Mouse (Mus musculus): Measurements from ENCODE around the gene Zfp747. TPM values are rescaled to one million over a fixed set of nuclear protein-coding genes. Genes with fewer than 3 reads are reported as not detected.
A peak's percentile ranks its signal among the peaks of the same experiment; 100 is the strongest.
"Not testable (repeated sequence)": the region's sequence is repeated elsewhere in the genome, so short reads cannot be mapped to it uniquely, and the experiment has no call there.

Gene Zfp747
- polyA plus RNA-seq (2016; fragmentation: Nextera tagmentation; extraction: Ambion mirVana), result 4.6 and 5.1 TPM in 2 replicates

DNA sequence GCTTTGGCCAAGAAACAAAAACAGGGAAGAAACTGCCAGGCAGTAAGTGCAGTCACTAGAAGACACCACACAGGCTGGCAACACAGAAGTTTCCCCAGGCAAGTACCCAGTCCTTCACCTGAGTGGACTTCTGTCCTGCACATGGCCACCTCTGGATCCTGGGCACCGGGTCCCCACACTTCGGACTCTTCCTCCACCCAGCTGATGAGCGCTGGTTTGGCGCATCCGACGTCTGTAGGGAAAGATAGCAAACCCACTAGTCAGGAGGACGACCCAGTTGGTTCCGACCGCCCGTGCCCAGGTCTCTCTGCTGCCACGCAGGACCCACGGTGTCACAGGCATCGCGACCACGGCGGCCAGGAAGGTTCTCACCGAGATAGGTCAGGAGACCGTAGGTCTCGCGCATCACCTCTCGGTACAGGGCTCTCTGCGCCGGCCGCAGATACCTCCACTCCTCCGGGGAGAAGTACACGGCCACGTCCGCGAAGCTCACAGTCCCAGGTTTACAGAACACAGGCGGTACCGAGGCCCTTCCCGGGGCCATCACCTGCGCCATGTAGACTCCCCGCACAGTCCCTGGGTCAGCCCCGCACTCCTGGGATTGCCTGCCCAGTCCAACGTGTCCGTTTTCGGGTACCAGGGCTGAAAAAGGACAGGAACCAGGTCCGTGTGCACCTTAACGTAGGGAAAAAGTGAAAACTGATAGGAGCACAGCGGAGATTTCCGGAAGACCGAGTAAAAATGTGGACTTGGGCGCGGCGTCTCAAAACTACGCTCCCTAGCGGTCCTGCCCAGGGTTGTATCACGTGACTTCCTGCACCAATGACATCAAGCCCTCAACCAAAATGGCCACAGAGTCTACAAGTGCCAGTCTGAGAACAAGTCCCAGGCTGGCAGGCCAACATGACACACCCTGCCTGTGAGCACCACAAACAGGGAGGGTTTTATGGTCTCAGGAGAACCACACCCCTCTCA, at the start of gene Zfp747:
Zfp747 (minus strand) TSS at position 780 of the 975 bp plus-strand sequence.
- Histone ChIP-seq H3K4me3 (peak within 1 kb of the TSS; percentile 78), H3K9ac (peak within 1 kb of the TSS; percentile 88), H3K27ac (ENCODE audit: poor library complexity, severe bottlenecking) (peak within 1 kb of the TSS; percentile 32; the same call in 1 of the 2 replicates), H3K4me2 (peak within 1 kb of the TSS; percentile 91), H3K36me3 (peaks cover 15% of the 10 kb centered on the region)
- H3K4me1 ChIP-seq (replicated peaks); H3K9me3 ChIP-seq (replicated peaks); H3K27me3 ChIP-seq (replicated peaks): not testable (repeated sequence)
- 3% methylated on average over 49 of the region's 49 CpGs for whole genome bisulfite sequencing
- peak; percentile 94 for ATAC-seq (ENCODE audit: insufficient number of reproducible peaks, low FRiP score)

DNA sequence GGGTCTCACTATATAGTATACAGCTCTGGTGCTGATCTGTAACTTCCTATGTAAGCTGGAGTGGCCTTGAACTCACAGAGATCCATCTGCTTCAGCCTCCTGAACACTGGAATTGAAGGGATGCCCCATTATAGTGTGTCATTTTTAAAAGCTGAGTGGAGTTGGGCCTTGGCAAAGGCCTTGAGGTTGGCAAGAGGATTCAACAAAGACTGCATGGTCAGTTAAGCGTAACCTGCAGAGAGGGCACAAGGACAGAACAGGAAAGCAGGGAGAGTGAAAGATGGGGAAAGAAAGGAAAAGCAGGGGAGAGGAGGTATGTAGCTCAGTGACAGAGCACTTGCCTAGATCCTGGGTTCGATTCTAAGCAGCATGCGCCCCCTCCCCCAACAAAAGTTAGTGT, 49.4 kb upstream of the Zfp747 start:
- Histone ChIP-seq H3K27ac (ENCODE audit: poor library complexity, severe bottlenecking) (no peak overlapping the region), H3K4me2 (no peak overlapping the region), H3K4me3 (no peak overlapping the region), H3K9ac (no peak overlapping the region), H3K27me3 (replicated peaks) (peaks cover 14% of the 10 kb centered on the region), H3K9me3 (replicated peaks) (peaks cover 3% of the 10 kb centered on the region; the same call in 1 of the 2 replicates), H3K4me1 (replicated peaks) (peaks cover 11% of the 10 kb centered on the region), H3K36me3 (no peaks in the 10 kb centered on the region)
- ATAC-seq (ENCODE audit: insufficient number of reproducible peaks, low FRiP score), result no peak
- WGBS, result 78% methylated on average over 3 of the region's 3 CpGs

DNA sequence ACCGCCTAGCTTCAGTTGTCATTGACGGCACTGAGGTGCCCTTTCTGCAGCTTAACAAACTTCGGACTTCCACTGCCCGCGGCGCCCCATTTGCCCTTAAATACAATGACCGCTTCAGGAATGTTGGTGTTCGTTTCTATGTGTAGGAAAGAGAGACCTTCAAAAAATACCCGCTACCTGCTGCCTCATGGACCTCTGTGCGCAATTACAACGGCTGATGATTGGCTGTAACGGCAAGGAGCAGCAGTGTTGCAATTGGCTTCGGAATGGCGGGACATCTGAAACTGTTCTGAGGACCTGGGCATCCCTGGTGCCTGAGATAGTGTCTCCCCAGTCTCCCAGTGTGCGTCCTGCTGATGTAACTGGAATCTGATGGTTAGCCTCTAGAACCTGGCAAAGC, 46.4 kb upstream of the Zfp747 start:
- peaks cover 14% of the 10 kb centered on the region for H3K27me3 ChIP-seq (replicated peaks)
- WGBS, result 1% methylated on average over 15 of the region's 15 CpGs
- H3K4me1 ChIP-seq (replicated peaks), result peaks cover 11% of the 10 kb centered on the region
- peaks cover 3% of the 10 kb centered on the region; the same call in 1 of the 2 replicates for H3K9me3 ChIP-seq (replicated peaks)
- no peak for ATAC-seq (ENCODE audit: insufficient number of reproducible peaks, low FRiP score)
- peak overlapping the region; percentile 88 for H3K4me3 ChIP-seq
- no peak overlapping the region for H3K27ac ChIP-seq (ENCODE audit: poor library complexity, severe bottlenecking)
- H3K36me3 ChIP-seq, result peaks cover 19% of the 10 kb centered on the region
- peak overlapping the region; percentile 83; the same call in 1 of the 2 replicates for H3K9ac ChIP-seq
- peak overlapping the region; percentile 89 for H3K4me2 ChIP-seq

DNA sequence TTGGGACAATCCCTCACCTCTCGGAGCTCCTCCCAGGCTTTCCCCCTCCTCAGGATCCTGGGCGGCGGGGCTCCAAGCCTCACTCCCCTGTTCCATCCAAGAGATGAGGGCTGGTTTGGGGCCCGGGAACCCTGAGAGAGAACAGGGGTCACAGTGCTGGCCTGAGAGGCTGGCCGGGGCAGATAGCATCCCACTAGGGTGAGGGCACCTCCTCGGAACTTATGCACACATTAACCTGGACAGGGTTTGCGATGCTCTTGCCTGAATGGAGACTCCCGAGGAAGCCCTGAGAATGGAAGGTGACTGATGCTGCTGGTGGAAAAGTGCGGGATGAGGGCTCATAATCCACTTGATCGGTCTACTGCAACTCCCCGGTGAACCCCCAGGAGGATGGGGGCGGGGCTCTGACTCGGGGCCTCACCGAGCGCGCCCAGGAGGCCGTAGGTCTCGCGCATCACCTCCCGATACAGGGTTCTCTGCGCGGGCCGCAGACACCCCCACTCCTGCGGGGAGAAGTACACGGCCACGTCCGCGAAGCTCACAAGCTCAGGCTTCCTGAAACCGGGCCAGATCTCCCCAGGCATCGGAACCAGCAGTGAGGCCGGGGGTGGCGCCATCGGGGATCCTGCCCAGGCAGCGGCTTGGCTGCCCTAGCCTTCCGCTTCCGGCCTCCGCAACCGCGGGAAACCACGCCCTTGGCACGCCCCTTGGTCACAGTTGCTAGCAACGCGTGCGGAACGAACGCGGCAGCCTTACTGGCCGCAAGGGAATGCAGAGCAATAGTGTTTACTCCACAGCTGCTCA, 45.7 kb upstream of the Zfp747 start, which contains the start of gene Zfp688:
Zfp688 (minus strand) TSS at position 681 of the 804 bp plus-strand sequence.
- Histone ChIP-seq H3K4me3 (peak within 1 kb of the TSS; percentile 88), H3K36me3 (peaks cover 19% of the 10 kb centered on the region), H3K4me2 (peak within 1 kb of the TSS; percentile 89), H3K27ac (ENCODE audit: poor library complexity, severe bottlenecking) (no peak within 1 kb of the TSS), H3K9ac (peak within 1 kb of the TSS; percentile 83), H3K9me3 (replicated peaks) (no peaks in the 10 kb centered on the region), H3K4me1 (replicated peaks) (peaks cover 11% of the 10 kb centered on the region), H3K27me3 (replicated peaks) (peaks cover 14% of the 10 kb centered on the region)
- ATAC-seq (ENCODE audit: insufficient number of reproducible peaks, low FRiP score), result peak; percentile 89
- WGBS, result under 1% methylated on average over 48 of the region's 48 CpGs

DNA sequence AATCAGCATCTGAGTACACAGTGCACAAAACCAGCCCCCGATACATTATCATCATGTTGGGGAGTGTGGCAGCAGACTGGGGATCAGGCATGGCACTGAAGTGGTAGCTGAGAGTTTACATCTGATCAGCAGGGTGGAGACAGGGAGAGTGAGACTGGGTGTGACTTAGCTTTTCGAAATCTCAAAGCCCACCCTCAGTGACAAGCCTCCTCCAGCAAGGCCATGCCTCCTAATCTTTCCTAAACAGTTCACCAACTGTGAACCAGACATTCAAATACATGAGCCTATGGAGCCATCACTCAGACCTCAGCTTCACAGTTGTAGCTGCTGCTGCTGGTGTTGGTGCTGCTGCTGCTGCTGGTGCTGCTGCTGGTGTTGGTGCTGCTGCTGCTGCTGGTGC, 35.6 kb upstream of the Zfp747 start:
- no peaks in the 10 kb centered on the region for H3K9me3 ChIP-seq (replicated peaks)
- no peak for ATAC-seq (ENCODE audit: insufficient number of reproducible peaks, low FRiP score)
- H3K27me3 ChIP-seq (replicated peaks), result 0 out of 2 replicates have a peak, but pooled peaks cover 6% of the 10 kb centered on the region
- no peak overlapping the region for H3K27ac ChIP-seq (ENCODE audit: poor library complexity, severe bottlenecking)
- no peak overlapping the region for H3K4me2 ChIP-seq
- H3K4me3 ChIP-seq, result no peak overlapping the region
- 0 out of 2 replicates have a peak, but pooled peaks cover 4% of the 10 kb centered on the region for H3K36me3 ChIP-seq
- no peak overlapping the region for H3K9ac ChIP-seq
- H3K4me1 ChIP-seq (replicated peaks), result no peaks in the 10 kb centered on the region; the same call in 1 of the 2 replicates
- 69% methylated on average over 2 of the region's 2 CpGs for WGBS

DNA sequence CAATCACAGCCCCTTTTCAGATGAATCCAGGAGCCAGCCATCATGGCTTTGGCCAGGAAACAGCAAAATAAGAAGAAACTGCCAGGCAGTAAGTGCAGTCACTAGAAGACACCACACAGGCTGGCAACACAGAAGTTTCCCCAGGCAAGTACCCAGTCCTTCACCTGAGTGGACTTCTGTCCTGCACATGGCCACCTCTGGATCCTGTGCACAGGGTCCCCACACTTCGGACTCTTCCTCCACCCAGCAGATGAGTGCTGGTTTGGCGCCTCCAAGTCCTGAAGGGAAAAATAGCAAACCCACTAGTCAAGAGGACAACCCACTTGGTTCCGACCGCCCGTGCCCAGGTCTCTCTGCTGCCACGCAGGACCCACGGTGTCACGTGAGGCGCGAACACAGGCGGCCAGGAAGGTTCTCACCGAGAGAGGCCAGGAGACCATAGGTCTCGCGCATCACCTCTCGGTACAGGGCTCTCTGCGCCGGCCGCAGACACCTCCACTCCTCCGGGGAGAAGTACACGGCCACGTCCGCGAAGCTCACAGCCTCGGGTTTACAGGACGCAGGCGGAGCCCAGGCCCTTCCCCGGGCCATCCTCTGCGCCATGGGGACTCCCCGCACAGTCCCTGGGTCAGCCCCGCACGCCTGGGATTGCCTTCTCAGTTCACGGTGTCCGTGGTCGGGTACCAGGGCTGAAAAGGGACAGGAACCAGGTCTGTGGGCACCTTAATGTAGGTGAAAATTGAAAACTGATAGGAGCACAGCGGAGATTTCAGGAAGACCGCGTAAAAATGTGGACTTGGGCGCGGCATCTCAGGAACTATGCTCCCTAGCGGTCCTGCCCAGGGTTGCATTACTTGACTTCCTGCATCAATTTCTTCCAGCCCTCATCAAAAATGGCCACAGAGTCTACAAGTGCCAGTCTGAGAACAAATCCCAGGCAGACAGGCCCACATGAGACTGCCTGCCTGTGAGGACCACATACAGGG, 30.4 kb upstream of the Zfp747 start, which contains the start of gene Zfp764:
Zfp764 (minus strand) TSS at position 821 of the 986 bp plus-strand sequence.
- not testable (repeated sequence) for H3K4me1 ChIP-seq (replicated peaks); H3K27me3 ChIP-seq (replicated peaks); H3K36me3 ChIP-seq; H3K27ac ChIP-seq (ENCODE audit: poor library complexity, severe bottlenecking); H3K9me3 ChIP-seq (replicated peaks)
- 5% methylated on average over 40 of the region's 40 CpGs for WGBS
- H3K4me3 ChIP-seq, result peak within 1 kb of the TSS; percentile 59
- peak within 1 kb of the TSS; percentile 97 for H3K4me2 ChIP-seq
- H3K9ac ChIP-seq, result peak within 1 kb of the TSS; percentile 85
- peak; percentile 74 for ATAC-seq (ENCODE audit: insufficient number of reproducible peaks, low FRiP score)

DNA sequence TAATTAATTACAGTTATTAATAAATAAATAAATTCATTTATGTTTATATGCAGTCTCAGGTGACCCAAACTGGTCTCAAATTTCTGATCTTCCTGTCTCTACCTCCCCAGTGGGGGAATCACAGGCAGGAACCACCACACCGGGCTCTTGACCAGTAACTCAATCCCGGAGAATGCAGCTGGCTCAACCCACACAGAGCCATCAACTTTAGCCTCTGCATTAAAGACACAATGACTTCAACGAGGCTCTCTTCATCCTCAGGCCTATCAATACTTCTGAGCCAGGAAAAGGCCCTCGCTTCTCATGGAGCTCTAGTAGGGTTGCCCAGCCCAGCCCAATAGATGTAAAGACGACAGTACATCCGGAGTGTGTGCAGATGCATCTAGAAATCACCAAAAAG, 28.3 kb upstream of the Zfp747 start:
- not testable (repeated sequence) for H3K36me3 ChIP-seq; H3K9me3 ChIP-seq (replicated peaks); H3K4me1 ChIP-seq (replicated peaks); H3K4me3 ChIP-seq; ATAC-seq (ENCODE audit: insufficient number of reproducible peaks, low FRiP score); H3K27ac ChIP-seq (ENCODE audit: poor library complexity, severe bottlenecking); H3K4me2 ChIP-seq; H3K27me3 ChIP-seq (replicated peaks); H3K9ac ChIP-seq
- WGBS, result 90% methylated on average over 6 of the region's 6 CpGs

DNA sequence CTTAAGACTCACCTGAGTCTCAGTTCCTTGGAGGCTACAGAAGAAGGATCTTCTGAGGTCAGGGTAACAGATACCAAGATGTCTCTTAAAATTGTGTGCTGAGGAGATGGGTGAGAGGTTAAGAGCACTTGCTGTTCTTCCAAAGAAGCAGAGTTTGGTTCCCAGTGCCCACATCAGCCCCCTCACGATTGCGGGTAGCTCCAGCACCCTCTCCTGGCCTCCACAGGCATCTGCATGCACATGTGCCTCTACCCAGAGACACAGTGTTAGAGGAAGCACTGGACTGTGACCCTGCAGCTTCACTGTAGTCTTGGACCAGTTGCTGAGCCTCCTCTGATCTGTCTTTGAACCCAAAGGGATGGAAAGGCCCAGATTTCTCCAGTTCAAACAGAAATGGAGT, 27.1 kb upstream of the Zfp747 start:
- H3K27me3 ChIP-seq (replicated peaks), result 0 out of 2 replicates have a peak, but pooled peaks cover under 1% of the 10 kb centered on the region

DNA sequence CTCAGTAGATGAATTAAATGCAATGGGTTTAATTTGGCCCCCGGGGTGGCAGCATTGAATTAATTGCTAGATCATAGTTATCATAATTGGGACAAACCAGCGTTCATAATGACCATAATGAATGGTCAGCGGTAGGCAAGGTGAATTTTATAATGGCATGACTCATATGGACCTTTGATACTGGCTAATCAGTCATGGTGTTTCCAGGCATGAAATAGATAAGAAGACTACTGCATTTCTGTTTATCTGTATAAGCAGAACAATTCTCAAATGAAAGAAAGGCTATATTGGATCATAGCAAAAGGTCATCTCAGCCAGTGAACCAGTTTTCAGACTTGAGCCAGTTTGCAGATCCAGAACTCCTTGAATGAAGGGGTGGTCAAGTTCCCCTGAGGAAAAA, 24.5 kb upstream of the Zfp747 start:
- Histone ChIP-seq H3K27me3 (replicated peaks) (peaks cover 11% of the 10 kb centered on the region; the same call in 1 of the 2 replicates), H3K4me1 (replicated peaks) (no peaks in the 10 kb centered on the region), H3K4me2 (no peak overlapping the region), H3K36me3 (peaks cover 10% of the 10 kb centered on the region), H3K27ac (ENCODE audit: poor library complexity, severe bottlenecking) (no peak overlapping the region), H3K9ac (no peak overlapping the region), H3K9me3 (replicated peaks) (peaks cover 4% of the 10 kb centered on the region; the same call in 1 of the 2 replicates), H3K4me3 (no peak overlapping the region)
- 64% methylated on average over 3 of the region's 3 CpGs for whole genome bisulfite sequencing
- ATAC-seq (ENCODE audit: insufficient number of reproducible peaks, low FRiP score), result no peak

More for the DNA sequence above, 27.1 kb upstream of the Zfp747 start:
- Histone ChIP-seq H3K9me3 (replicated peaks) (peaks cover 4% of the 10 kb centered on the region; the same call in 1 of the 2 replicates), H3K27ac (ENCODE audit: poor library complexity, severe bottlenecking) (no peak overlapping the region), H3K36me3 (peaks cover 10% of the 10 kb centered on the region), H3K4me1 (replicated peaks) (no peaks in the 10 kb centered on the region; the same call in 1 of the 2 replicates), H3K9ac (no peak overlapping the region), H3K4me3 (no peak overlapping the region), H3K4me2 (no peak overlapping the region)
- no peak for ATAC-seq (ENCODE audit: insufficient number of reproducible peaks, low FRiP score)
- WGBS, result 32% methylated on average over 2 of the region's 2 CpGs

DNA sequence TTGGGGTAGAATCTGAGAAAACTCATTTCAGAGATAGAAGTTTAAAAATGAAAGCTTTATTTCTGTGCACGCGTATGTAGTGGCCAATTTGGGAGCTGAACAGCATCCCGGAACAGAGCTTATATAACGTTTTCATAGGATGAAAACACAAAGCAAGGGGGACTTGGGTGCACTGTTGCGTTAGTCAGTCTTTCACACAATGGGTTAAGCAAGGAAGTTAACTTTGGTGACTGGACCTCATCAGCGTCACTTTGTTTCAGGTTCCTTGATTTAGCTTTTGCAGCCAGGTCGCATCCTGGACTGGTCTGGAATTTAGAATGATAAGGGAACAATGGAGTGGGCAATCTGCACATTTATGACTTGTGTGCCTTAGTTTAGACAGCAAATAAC, 18.1 kb upstream of the Zfp747 start:
- peak overlapping the region; percentile 84 for H3K4me2 ChIP-seq
- H3K36me3 ChIP-seq, result peaks cover 20% of the 10 kb centered on the region
- ATAC-seq (ENCODE audit: insufficient number of reproducible peaks, low FRiP score), result no peak
- H3K27me3 ChIP-seq (replicated peaks), result peaks cover 11% of the 10 kb centered on the region; the same call in 1 of the 2 replicates
- peak overlapping the region; percentile 73 for H3K4me3 ChIP-seq
- H3K27ac ChIP-seq (ENCODE audit: poor library complexity, severe bottlenecking), result peak overlapping the region; percentile 65
- H3K9ac ChIP-seq, result no peak overlapping the region
- H3K4me1 ChIP-seq (replicated peaks), result peaks cover 23% of the 10 kb centered on the region
- H3K9me3 ChIP-seq (replicated peaks), result no peaks in the 10 kb centered on the region
- 13% methylated on average over 7 of the region's 7 CpGs for WGBS
